Mouse (Mus musculus): ENCODE measurements at regions not wholly inside any gene's neighbourhood (a gene's known extent, or its start where the extent isn't known, plus 50 kb on each side); places are given as distances from the start of the nearest gene placed in this dataset.
A peak's percentile ranks its signal among the peaks of the same experiment; 100 is the strongest.
"Not testable (repeated sequence)": the region's sequence is repeated elsewhere in the genome, so short reads cannot be mapped to it uniquely, and the experiment has no call there.

DNA sequence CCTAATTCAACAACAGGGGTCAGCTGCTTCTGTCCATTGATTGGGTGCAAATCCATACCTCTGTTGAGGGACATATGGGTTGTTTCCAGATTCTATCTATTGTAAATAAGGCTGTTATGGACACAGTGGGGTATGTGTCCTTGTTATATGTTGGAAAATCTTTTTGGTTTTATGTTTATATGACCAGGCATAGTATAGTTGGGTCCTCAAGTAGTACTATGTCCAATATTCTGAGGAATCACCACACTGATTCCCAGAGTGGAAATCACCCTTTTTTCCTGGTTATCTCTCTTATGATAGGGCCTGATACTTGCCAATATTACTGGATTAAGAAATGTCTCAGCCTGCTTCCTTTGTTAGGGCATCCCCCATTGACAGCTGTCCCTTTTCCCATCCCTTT, 1471.0 kb downstream of the Kcnt2 start:
- DNase-seq (ENCODE audit: low spot score in 2 of 2) = no peak
- intact Hi-C loops (cut with DNase I) = no loop called here

DNA sequence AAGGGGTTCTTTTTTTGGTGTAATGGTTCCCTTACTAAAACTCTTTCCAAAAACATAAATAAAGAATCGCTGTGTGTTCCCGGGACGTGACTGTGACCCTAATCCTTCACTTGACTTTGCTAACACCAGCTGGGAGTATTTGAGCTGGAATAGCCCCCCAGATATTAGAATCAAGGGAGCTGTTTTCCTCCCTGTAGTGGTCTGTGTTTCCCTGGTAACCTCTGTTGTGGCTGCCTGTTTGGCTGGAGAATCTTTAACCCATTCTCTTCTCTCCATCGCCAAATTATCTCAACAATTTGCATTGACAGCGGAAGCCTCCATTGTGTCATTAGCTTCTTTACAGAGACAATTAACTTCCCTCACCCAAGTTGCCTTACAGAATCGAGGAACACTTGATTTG, 1471.6 kb downstream of the Kcnt2 start:
- intact Hi-C loops (cut with DNase I) = no loop called here
- no peak for DNase-seq (ENCODE audit: low spot score in 2 of 2)

- intact Hi-C loops (cut with DNase I) = no loop called here
- no peak for DNase-seq (ENCODE audit: low spot score in 2 of 2)
These were observed 1495.3 kb downstream of the Kcnt2 start for GRCm38 (mm10) chr1:141741299-141741698.

DNA sequence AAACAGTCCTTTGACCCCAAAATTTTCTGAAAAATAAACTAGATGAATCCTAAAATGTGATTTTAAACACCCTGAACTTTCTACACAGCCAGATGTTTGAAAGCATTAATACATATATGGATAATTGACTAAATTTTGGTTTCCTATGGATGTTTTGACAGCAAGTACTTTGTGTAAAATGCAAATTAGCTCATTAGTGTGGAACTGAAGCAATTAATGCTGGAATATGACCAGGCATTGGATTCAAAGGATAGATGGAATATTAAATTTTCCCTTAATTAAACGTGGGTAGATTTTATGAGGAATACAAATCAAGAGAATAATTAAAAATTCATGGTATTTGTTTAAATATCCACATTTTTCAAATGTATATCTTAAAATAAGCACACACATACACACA, 1530.1 kb downstream of the Kcnt2 start:
- intact Hi-C loops (cut with DNase I) = no loop called here
- no peak for DNase-seq (ENCODE audit: low spot score in 2 of 2)

DNA sequence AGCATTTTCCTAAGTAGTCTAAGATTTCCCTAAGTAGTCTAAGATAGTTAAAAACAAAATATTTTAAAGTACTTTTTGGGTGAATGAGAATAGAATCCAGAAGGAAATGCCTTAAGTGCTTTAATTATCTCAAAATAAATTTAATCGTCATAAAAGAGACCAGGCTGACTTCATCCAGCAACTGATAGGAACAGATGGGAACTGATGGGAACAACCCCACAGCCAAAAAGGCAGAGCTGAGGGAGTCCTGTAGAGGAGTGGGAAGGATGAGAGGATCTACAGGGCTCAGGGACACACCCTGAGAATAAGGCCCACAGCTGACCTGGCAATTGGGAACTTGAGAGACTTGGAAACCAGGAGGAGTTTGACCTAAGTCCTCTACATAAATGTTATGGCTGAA, 1537.4 kb downstream of the Kcnt2 start:
- peak in 1 of 2 experiments; percentile 9 for DNase-seq (ENCODE audit: low spot score in 2 of 2)
- intact Hi-C loops (cut with DNase I) = no loop called here

GRCm38 (mm10) chr1:141813315-141814158, 1567.6 kb downstream of the Kcnt2 start:
- intact Hi-C loops (cut with DNase I) = no loop called here
- DNase-seq (ENCODE audit: low spot score in 2 of 2) = no peak

DNA sequence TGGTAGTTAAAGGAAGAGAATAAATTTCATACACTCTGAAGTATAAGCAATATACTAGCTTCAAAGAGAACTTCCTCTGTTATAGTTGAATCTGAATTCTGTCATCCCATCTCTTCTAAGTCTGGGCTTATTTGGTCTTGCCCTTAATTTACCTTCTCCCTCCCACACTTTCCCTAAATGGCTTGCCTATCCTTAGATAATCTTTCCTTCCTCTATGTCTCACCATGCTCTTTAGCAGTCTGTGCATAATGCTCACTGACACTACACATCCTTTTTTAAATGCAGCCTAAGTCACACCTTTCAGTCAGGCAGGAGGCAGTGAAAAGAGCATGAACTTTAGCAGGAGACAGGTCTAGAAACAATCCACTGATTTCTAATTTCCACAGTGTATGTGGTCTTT, 1585.5 kb downstream of the Kcnt2 start:
- no peak for DNase-seq (ENCODE audit: low spot score in 2 of 2)
- intact Hi-C loops (cut with DNase I) = no loop called here

DNA sequence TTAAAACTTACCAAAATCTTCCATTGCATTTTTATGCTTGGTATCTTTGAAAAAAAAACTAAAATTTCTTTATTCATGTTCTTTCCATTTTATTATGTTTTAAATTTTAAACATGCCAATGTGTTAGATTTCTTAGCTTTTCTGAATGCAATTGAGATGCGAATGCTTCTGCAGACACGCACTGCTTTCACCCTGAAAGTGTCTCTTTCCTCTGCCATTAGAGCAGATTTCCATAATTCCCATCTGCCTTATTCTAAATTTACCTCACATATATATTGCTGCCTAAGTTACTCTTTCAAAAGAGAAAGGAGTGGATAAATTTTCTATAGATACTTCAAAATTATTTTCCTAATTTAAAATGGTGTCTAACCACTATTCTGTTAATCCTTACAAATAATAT, 1596.6 kb downstream of the Kcnt2 start:
- no peak for DNase-seq (ENCODE audit: low spot score in 2 of 2)
- intact Hi-C loops (cut with DNase I) = no loop called here

- DNase-seq (ENCODE audit: low spot score in 2 of 2); intact Hi-C loops (cut with DNase I): not testable (repeated sequence)
These were observed 1607.9 kb downstream of the Kcnt2 start for GRCm38 (mm10) chr1:141853841-141854240.

GRCm38 (mm10) chr1:141884356-141884755, 1638.4 kb downstream of the Kcnt2 start:
- intact Hi-C loops (cut with DNase I) = no loop called here
- no peak for DNase-seq (ENCODE audit: low spot score in 2 of 2)

DNA sequence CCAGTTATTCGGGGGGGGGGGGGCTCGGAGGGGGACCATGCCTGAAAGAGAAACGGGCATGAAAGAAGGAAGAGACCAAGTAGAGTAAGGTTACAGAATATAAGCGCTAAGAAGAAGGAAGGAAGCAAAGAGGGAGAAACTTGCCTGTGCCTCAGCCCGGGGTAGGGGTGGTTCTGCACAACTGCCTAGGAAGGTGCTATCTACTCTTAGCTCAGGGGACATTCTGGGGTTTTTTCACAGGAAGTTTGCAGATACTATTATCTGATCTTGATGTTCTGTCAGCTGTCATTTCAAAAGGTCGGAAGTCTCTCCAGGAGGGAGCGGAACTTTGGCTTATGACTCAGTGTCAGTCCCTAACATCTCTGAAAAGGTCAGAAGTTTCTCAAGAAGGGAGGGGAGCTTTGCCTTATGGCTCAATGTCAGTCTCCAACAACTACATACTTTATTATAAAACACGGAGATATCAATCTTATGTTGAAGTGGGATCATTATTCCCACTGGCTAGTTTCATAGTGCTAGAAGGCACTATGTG, 1652.0 kb downstream of the Kcnt2 start:
- no peak for DNase-seq (ENCODE audit: low spot score in 2 of 2)
- intact Hi-C loops (cut with DNase I) = no loop called here

DNA sequence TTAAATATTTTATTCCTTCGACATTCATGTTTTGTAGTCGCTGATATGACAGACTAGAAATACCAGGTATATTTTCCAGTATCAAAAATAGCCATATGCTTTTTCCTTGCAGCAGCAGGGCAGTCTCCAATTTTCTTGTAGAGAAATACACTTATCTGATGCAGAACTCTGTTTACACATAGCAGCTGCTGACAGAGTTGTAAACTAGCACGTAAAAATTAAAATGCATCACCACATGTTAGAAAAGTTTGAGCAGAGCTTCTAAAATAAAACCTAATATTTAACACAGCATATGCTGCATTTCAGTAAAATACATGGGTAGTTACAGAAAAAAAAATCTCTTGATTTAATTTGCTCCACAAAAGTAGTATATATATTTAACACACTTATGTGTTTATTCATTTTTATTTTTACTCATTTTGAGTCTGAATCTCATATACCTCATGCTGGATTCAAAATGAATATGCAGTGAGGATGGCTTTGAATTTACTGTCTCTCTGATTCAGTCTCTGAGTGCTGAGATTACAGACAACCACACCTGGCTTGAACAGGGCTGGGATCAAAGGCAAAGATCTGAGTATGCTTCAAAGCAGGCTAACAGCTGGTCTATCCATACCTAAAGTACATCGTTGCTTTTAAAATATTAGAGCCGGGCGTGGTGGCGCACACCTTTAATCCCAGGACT, 1665.9 kb downstream of the Kcnt2 start:
- DNase-seq (ENCODE audit: low spot score in 2 of 2) = no peak
- intact Hi-C loops (cut with DNase I) = no loop called here

DNA sequence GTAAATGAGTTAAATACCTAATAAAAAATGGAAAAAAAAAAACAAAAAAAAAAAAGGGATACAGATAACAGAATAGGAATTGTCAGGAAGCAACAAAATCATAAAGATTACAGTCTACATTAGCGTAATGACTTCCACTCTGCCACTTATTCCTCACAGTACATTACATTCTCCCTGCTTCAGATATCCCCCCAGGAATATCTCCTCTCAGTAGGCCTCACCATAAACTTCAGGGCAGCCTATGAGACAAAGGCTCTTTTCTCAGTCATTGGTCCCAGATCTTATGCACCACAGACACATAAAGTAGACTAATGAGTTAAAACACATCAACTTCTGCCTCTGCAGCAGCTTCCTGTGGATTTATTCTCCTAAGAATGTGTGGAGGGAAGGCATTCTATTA, 1680.2 kb downstream of the Kcnt2 start:
- intact Hi-C loops (cut with DNase I) = no loop called here
- no peak for DNase-seq (ENCODE audit: low spot score in 2 of 2)

GRCm38 (mm10) chr1:141926804-141927203, 1680.8 kb downstream of the Kcnt2 start:
- intact Hi-C loops (cut with DNase I) = no loop called here
- no peak for DNase-seq (ENCODE audit: low spot score in 2 of 2)

DNA sequence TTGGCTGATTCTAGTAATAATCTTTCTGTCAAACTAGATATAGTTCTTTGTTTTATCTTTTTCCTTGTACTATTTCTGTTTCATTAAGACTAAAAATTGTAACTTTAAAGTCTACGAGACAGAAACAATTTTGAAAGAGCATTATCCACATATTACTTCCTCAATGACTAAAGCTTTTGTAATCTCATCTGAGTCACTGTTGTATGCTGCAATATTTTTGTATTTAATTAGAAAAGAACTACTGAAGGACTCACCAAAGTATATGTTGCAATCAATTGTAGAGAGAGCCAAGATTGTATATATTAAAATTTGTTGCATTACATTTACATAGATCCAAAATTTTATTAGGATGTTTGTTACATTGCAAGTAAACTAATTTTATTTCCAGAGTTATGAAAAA, 1692.4 kb upstream of the B3galt2 start:
- intact Hi-C loops (cut with DNase I) = no loop called here
- DNase-seq (ENCODE audit: low spot score in 2 of 2) = no peak

- intact Hi-C loops (cut with DNase I) = no loop called here
- no peak for DNase-seq (ENCODE audit: low spot score in 2 of 2)
These were observed 1686.1 kb upstream of the B3galt2 start for GRCm38 (mm10) chr1:141954323-141954867.

GRCm38 (mm10) chr1:141961743-141962142, 1678.7 kb upstream of the B3galt2 start:
- intact Hi-C loops (cut with DNase I) = loop anchor here (10.0 kb wide), 2 partner anchors 1683 to 1713 kb away; partner anchors contain the start of gene B3galt2
- DNase-seq (ENCODE audit: low spot score in 2 of 2) = no peak

DNA sequence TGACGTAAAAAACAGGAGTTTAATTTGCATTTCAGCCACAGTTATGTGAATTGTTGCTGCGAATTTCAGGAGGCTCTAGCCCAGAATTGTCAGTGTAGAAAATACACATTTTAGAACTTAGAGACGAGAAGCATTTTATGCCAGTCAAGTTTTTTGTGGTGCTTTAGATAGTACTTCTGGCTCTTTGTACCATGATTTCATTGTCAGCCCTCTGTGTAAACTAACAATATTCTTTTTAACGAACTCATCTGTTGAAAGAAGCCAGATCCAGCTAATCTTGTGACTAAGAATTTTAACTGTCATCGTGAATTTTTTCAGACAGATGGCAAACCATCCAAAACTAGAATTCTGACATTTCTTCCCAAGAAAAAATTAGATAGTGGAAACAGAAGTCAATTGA, 1672.3 kb upstream of the B3galt2 start:
- intact Hi-C loops (cut with DNase I) = loop anchor here (10.0 kb wide), 2 partner anchors 1677 to 1707 kb away; partner anchors contain the start of gene B3galt2
- no peak for DNase-seq (ENCODE audit: low spot score in 2 of 2)

DNA sequence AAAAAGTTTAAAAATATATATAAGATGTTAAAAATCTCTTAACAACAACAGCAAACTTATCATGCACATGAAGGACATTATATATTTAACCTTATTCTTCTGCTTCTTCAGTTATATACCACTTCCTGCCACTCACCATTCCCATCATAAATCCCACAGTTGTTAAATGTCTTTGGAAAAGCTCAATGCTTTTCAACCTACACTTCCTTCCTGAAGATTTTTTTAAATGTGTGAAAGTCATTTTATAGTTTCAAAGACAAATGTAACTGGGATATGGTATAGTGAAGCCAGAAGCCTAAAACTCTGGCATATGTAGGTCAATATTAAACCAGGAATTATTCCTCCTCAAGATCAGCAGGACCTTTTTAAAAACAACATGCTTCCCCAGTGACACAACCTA, 1666.1 kb upstream of the B3galt2 start:
- intact Hi-C loops (cut with DNase I) = no loop called here
- no peak for DNase-seq (ENCODE audit: low spot score in 2 of 2)

DNA sequence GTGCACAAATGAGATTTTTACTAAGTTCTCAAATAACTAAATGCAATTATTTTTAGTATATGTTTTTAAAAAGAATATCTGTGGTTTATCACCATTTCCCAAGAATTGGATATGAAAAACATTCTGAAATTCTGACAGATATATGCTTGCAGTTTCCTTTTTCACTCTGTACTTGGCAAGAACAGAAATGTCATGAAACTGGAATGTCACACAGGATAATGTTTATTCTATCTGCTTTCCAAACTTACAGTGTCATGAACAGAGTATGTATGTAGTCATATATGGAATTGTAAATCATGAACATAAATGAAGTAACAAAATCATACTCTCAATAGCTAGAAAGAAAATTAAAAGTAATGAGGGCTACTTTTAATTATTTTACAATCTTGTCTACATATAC, 1640.7 kb upstream of the B3galt2 start:
- intact Hi-C loops (cut with DNase I) = no loop called here
- no peak for DNase-seq (ENCODE audit: low spot score in 2 of 2)

DNA sequence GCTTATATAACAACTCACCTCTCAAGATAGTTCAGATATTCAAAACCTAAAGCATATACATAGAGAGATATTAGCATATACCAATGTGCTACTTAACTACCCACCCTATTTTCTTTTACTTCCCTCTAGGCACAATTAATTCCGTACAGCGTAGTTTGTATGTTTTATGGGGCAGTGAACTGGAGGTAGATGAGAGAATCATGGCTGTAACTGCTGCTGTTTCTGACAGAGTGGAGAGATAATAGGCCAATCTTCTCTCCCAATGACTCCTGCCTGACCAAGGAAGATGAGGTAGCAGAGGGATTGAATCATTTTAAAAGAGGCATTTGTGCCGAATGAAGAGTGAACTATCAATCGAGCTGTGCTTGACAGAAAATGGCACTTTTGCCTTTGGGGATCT, 1640.1 kb upstream of the B3galt2 start:
- no peak for DNase-seq (ENCODE audit: low spot score in 2 of 2)
- intact Hi-C loops (cut with DNase I) = no loop called here
